Mouse (Mus musculus): ENCODE measurements around the gene Gab1. TPM values are rescaled to one million over a fixed set of nuclear protein-coding genes. Genes with fewer than 3 reads are reported as not detected.

Gab1 gene
- 28.4 and 30.6 TPM in 2 replicates for polyA plus RNA-seq (2015; fragmentation: Nextera tagmentation; extraction: Ambion mirVana)

DNA sequence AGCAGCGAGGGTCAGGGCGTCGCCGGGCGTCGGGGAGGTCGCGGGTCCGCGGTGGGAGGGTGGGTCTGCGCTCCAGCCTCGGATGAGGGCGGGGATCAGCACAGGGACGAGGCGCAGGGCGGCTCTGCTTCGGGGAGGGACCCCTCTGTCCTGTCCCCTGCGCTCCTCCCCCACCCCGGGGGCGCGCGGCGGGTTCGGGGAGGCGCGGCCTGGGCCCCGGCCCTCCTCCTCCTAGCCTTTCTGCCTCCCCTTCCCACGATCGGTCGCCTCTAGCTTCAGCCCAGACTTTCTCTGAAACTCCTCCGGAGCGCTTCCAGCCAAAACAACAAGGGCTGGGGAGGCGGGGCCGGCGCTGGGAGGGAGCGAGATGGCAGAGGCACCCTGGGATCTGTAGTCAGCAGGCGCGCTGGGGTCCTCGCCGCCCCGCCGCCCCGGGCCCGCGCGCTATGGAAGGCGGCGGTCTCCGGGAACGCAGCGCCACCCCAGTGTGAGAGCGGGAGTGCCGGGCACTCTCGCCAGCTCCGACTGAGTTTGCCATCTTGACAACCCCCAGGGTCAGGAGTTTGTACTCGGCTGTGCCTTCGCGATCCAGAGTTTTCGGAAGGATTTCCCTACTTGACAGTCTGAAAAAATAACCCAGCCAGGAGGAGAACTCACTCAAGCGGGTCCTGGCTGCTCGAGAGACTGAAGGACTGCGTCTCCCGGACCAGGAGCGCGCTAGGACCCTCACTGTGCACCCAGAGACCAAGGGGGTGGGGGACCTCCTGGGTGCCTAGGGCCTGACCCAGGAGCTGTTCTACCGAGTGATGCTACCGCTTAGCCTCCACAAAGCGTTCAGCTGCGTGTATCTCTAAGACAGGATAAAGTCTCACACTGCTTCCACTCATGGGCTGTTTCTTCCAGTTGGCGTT, at the start of gene Gab1:
Gene Gab1 (minus strand): TSS at position 324 of the 911 bp plus-strand sequence.
- WGBS, result 3% methylated on average over 66 of the region's 70 CpGs
- Histone ChIP-seq H3K9ac (peak within 1 kb of the TSS; percentile 91), H3K27me3 (no peaks in the 10 kb centered on the region), H3K9me3 (replicated peaks) (no peaks in the 10 kb centered on the region), H3K36me3 (no peaks in the 10 kb centered on the region), H3K4me3 (peak within 1 kb of the TSS; percentile 86), H3K4me1 (replicated peaks) (peaks cover 20% of the 10 kb centered on the region), H3K4me2 (peak within 1 kb of the TSS; percentile 90), H3K27ac (peak within 1 kb of the TSS; percentile 100)
- ATAC-seq (replicated peaks; ENCODE audit: insufficient number of reproducible peaks, insufficient read depth, low FRiP score, low read depth), result peak; percentile 94

DNA sequence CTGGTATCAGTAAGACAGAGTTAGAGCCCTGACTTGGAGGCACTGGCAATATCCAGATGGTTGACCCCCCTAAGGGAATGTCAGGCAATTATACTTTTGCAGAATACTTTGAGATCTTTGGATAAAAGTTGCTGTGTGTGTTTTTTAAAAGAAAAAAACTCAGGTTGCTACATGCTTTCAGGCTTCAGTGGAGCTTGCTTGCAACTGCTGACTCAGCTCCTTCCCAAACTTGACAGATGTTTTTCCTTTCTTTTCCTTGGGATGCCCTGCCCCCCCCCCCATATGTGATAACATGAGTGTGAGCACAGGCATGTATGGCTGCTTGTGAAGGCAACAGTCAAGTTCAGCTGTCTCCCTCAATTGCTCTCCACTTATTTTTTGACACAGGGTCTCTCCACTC, 48.5 kb upstream of the Gab1 start:
- ATAC-seq (replicated peaks; ENCODE audit: insufficient number of reproducible peaks, insufficient read depth, low FRiP score, low read depth), result no peak
- H3K4me1 ChIP-seq (replicated peaks), result peaks cover 4% of the 10 kb centered on the region; the same call in 1 of the 2 replicates
- no peak overlapping the region for H3K4me2 ChIP-seq
- no peak overlapping the region for H3K4me3 ChIP-seq
- H3K9me3 ChIP-seq (replicated peaks), result no peaks in the 10 kb centered on the region
- no peaks in the 10 kb centered on the region for H3K36me3 ChIP-seq
- H3K27ac ChIP-seq, result no peak overlapping the region
- no peak overlapping the region for H3K9ac ChIP-seq
- H3K27me3 ChIP-seq, result no peaks in the 10 kb centered on the region

- H3K27ac ChIP-seq, result no peak overlapping the region
- ATAC-seq (replicated peaks; ENCODE audit: insufficient number of reproducible peaks, insufficient read depth, low FRiP score, low read depth), result no peak
- H3K9ac ChIP-seq, result no peak overlapping the region
- no peak overlapping the region for H3K4me3 ChIP-seq
- no peaks in the 10 kb centered on the region for H3K9me3 ChIP-seq (replicated peaks)
- H3K27me3 ChIP-seq, result no peaks in the 10 kb centered on the region
- H3K36me3 ChIP-seq, result no peaks in the 10 kb centered on the region
- 70% methylated on average over 9 of the region's 9 CpGs for WGBS
- peaks cover 10% of the 10 kb centered on the region for H3K4me1 ChIP-seq (replicated peaks)
- no peak overlapping the region for H3K4me2 ChIP-seq
Measured at GRCm38 (mm10) chr8:80923794-80924316, 43.5 kb upstream of the Gab1 start.

DNA sequence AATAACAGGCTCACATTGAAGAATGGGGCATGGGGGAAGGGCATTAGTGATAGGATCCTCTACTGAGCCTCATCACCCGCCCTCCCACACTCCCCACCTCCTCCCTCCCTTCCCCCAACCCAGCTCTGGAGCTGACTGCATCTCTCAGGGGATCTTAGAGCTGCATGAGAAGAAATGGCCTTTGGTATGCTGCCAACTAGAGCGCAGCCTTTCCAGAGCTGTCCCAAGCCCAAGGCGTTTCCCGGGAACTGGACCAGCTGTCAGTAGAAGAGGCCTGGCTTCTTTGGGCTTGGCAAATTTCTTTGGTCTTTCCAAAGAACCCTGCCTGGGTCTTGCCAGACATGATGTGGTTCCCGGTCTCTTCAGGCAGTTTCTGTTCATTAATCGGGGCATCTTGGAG, 42.3 kb upstream of the Gab1 start:
- Histone ChIP-seq H3K27ac (peak overlapping the region; percentile 42), H3K4me3 (no peak overlapping the region), H3K36me3 (no peaks in the 10 kb centered on the region), H3K9ac (no peak overlapping the region), H3K27me3 (no peaks in the 10 kb centered on the region), H3K4me1 (replicated peaks) (peaks cover 10% of the 10 kb centered on the region), H3K4me2 (no peak overlapping the region), H3K9me3 (replicated peaks) (no peaks in the 10 kb centered on the region)
- peak; percentile 75 for ATAC-seq (replicated peaks; ENCODE audit: insufficient number of reproducible peaks, insufficient read depth, low FRiP score, low read depth)
- 39% methylated on average over 6 of the region's 6 CpGs for WGBS

GRCm38 (mm10) chr8:80919130-80919529, 38.8 kb upstream of the Gab1 start:
- ATAC-seq (replicated peaks; ENCODE audit: insufficient number of reproducible peaks, insufficient read depth, low FRiP score, low read depth), result no peak
- no peaks in the 10 kb centered on the region for H3K36me3 ChIP-seq
- no peak overlapping the region for H3K9ac ChIP-seq
- H3K4me1 ChIP-seq (replicated peaks), result peaks cover 8% of the 10 kb centered on the region
- H3K4me2 ChIP-seq, result no peak overlapping the region
- WGBS, result 80% methylated on average over 4 of the region's 4 CpGs
- no peak overlapping the region for H3K27ac ChIP-seq
- no peaks in the 10 kb centered on the region for H3K9me3 ChIP-seq (replicated peaks)
- no peaks in the 10 kb centered on the region for H3K27me3 ChIP-seq
- H3K4me3 ChIP-seq, result no peak overlapping the region

GRCm38 (mm10) chr8:80918531-80918930, 38.2 kb upstream of the Gab1 start:
- Histone ChIP-seq H3K36me3 (no peaks in the 10 kb centered on the region), H3K27ac (no peak overlapping the region), H3K4me1 (replicated peaks) (peaks cover 5% of the 10 kb centered on the region), H3K4me3 (no peak overlapping the region), H3K9ac (no peak overlapping the region), H3K4me2 (no peak overlapping the region), H3K27me3 (no peaks in the 10 kb centered on the region), H3K9me3 (replicated peaks) (no peaks in the 10 kb centered on the region)
- 85% methylated on average over 6 of the region's 6 CpGs for WGBS
- no peak for ATAC-seq (replicated peaks; ENCODE audit: insufficient number of reproducible peaks, insufficient read depth, low FRiP score, low read depth)

DNA sequence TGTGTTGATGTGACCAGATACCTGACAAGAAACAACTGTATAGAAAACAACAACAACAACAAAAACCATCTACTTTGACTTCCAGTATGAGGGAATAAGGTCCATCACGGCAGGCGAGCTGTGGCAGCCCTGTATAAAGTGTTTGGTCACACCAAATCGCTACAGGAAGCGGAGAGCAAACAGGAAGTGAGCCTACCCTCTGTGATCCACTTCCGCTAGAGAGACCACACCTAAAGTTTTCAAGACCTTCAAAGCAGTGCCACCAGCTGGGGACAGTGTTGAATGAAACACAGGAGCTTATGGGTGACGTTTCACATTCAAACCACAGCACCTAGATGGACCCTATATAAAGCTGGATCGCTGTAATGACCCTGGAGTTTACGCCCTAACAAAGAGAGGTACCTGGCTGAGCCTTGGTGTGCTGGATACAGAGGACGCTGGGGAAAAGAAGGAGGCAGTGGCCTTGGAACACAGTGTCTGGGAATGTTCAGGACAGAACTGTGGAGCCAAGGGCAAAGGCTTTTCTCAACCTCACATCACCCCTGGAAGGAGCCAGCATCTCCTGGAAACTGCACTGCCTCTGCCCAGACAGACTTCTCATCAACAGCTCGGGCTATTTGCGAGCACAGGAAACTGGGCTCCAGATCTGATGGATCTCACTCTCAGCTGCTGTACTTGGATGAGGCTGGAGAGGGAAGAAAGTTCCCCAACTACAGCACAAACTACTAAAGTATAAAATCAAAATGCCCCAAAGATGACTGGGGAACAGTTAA, 36.3 kb upstream of the Gab1 start:
- H3K4me3 ChIP-seq, result no peak overlapping the region
- H3K27ac ChIP-seq, result no peak overlapping the region
- no peaks in the 10 kb centered on the region for H3K9me3 ChIP-seq (replicated peaks)
- H3K9ac ChIP-seq, result no peak overlapping the region
- 67% methylated on average over 11 of the region's 11 CpGs for WGBS
- no peaks in the 10 kb centered on the region for H3K4me1 ChIP-seq (replicated peaks)
- ATAC-seq (replicated peaks; ENCODE audit: insufficient number of reproducible peaks, insufficient read depth, low FRiP score, low read depth), result no peak
- H3K4me2 ChIP-seq, result no peak overlapping the region
- no peaks in the 10 kb centered on the region for H3K36me3 ChIP-seq
- H3K27me3 ChIP-seq, result no peaks in the 10 kb centered on the region

GRCm38 (mm10) chr8:80913016-80913748, 32.9 kb upstream of the Gab1 start:
- Histone ChIP-seq H3K4me3 (no peak overlapping the region), H3K4me1 (replicated peaks) (no peaks in the 10 kb centered on the region), H3K4me2 (no peak overlapping the region), H3K9me3 (replicated peaks) (no peaks in the 10 kb centered on the region), H3K27me3 (no peaks in the 10 kb centered on the region), H3K27ac (peak overlapping the region; percentile 73), H3K36me3 (no peaks in the 10 kb centered on the region), H3K9ac (no peak overlapping the region)
- peak; percentile 79 for ATAC-seq (replicated peaks; ENCODE audit: insufficient number of reproducible peaks, insufficient read depth, low FRiP score, low read depth)
- WGBS, result 92% methylated on average over 1 of the region's 1 CpGs

DNA sequence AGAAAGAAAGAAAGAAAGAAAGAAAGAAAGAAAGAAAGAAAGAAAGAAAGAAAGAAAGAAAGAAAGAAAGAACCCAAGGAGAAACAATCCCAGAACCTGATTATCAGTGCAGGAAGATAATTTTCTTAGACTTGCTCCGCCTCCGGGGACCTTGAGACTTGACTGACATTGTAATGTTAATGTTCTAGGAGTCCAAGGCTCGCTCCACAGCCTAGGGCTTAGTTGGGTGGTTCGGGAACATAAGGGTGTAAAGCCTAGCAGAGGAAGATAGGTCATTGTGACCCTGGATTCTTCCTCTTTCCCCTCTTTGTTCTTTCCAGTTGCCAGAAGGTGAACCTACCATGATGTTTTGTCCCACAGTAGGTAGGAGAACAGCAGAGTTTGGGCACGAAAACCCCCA, 31.1 kb upstream of the Gab1 start:
- no peak for ATAC-seq (replicated peaks; ENCODE audit: insufficient number of reproducible peaks, insufficient read depth, low FRiP score, low read depth)
- 82% methylated on average over 5 of the region's 5 CpGs for WGBS

DNA sequence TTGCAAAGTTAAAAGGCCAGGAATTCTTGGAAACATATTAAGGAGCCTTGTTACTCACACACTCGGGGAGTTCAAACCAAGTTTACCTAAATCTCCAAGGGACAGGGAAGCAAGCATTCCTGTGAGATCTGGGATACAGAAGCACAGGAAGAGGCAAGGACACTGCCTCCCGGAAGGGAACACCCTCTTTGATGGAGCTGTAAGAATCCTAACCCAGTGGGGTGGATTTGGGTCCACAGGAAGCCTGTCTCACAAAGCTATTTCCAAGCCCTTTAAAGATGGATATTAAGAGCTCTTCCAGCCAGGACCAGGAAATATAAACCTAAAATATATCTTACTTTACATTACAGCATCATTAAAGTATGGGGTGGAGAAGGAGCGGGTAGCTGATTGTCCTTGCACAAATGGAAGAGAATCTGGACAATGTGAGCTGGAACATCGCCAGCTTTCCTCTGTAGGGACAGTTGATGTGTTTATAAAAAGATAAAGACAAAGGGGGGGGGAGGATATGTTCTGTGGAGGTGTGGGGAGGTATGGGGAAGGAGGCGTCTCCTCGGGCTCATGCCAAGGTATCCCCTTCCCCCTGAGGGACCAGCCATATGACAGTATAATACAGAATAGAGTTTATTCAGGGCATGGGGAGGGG, 28.1 kb upstream of the Gab1 start:
- H3K27me3 ChIP-seq, result no peaks in the 10 kb centered on the region
- WGBS, result 32% methylated on average over 6 of the region's 6 CpGs
- H3K9ac ChIP-seq, result no peak overlapping the region
- no peak overlapping the region for H3K4me3 ChIP-seq
- no peak overlapping the region for H3K4me2 ChIP-seq
- ATAC-seq (replicated peaks; ENCODE audit: insufficient number of reproducible peaks, insufficient read depth, low FRiP score, low read depth), result peak; percentile 24; the same call in 1 of the 2 replicates
- 0 out of 2 replicates have a peak overlapping the region, but pooled peaks have one; percentile 33 for H3K27ac ChIP-seq
- H3K36me3 ChIP-seq, result no peaks in the 10 kb centered on the region
- no peaks in the 10 kb centered on the region for H3K4me1 ChIP-seq (replicated peaks)
- no peaks in the 10 kb centered on the region for H3K9me3 ChIP-seq (replicated peaks)

More for the DNA sequence above, 31.1 kb upstream of the Gab1 start:
- Histone ChIP-seq H3K9me3 (replicated peaks) (no peaks in the 10 kb centered on the region), H3K4me2 (no peak overlapping the region), H3K27me3 (no peaks in the 10 kb centered on the region), H3K27ac (no peak overlapping the region), H3K4me1 (replicated peaks) (no peaks in the 10 kb centered on the region), H3K9ac (no peak overlapping the region), H3K4me3 (no peak overlapping the region), H3K36me3 (no peaks in the 10 kb centered on the region)
